Mouse (Mus musculus): ENCODE results near the gene Camkk1.

Camkk1 gene

GRCm38 (mm10) chr11:73018471-73019146, at the start of gene Camkk1:
Gene Camkk1 (plus strand): TSS chr11:73019008.
- DNase-seq (ENCODE audit: low spot score in 2 of 2), result peak; percentile 86 to 90

GRCm38 (mm10) chr11:72974995-72975503, 43.8 kb upstream of the Camkk1 start:
- no peak for DNase-seq (ENCODE audit: low spot score in 2 of 2)

GRCm38 (mm10) chr11:72982516-72982915, 36.3 kb upstream of the Camkk1 start:
- DNase-seq (ENCODE audit: low spot score in 2 of 2), result no peak

- DNase-seq (ENCODE audit: low spot score in 2 of 2), result no peak
Observed at GRCm38 (mm10) chr11:72983283-72983682, 35.5 kb upstream of the Camkk1 start.

- no peak for DNase-seq (ENCODE audit: low spot score in 2 of 2)
Observed at GRCm38 (mm10) chr11:72986745-72987144, 32.1 kb upstream of the Camkk1 start.

DNA sequence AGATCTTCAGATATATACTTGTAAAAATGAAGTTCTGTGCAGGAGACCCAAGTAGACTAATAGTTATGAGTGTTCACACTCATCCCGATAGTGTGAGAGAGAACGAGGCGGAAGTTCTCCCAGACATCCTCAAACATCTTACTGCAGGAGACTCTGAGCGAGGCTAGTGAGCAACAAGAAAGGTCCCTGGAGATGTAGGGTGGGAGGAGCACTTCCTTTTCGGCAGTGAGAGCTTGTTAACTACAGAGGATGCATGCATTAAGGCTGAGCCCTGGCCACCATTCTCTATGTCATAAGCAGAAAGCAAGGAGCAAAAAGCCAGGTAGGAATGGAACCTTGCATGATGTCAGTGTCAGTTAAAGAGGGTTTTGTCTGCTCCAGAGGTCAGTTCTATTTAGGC, 31.6 kb upstream of the Camkk1 start:
- no peak for DNase-seq (ENCODE audit: low spot score in 2 of 2)

DNA sequence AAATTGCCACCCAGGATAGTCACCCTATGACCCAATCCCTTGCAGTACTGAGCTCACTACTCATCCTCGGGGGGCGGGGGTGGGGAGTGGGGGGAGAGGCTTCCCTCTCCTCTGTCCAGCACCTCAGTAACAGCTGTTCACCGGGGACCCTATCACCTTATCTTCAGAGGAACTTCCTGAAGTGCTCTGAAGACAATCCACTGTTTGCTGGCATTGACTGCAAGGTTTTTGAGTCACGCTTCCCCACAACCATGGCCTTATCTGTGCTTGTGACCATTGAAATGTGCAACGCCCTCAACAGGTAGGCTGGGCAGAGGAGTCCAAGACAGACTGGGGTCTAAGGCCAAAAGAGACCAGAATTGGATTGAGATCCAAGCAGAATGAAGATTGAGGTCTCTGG, 31.0 kb upstream of the Camkk1 start:
- no peak for DNase-seq (ENCODE audit: low spot score in 2 of 2)

DNA sequence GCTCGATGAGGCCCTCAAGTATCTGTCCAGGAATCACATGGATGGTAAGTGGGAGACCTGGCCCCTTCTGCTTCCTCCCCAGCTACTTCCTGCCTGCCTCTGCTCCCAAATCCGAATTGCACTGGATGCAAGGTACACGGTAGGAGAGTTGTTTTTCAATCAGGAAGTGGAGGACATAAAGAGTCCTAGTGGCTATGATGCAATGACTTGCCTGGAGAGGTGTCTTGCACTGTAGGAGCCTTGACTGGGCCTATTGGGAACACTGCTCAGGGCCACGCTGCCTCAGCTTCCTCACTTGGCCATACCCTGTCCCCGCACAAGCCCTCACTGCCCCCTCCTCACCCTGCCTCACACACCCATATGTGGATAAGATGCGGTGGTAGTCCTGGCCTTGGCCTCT, 29.8 kb upstream of the Camkk1 start:
- DNase-seq (ENCODE audit: low spot score in 2 of 2), result no peak

GRCm38 (mm10) chr11:72990688-72991087, 28.1 kb upstream of the Camkk1 start:
- no peak for DNase-seq (ENCODE audit: low spot score in 2 of 2)

DNA sequence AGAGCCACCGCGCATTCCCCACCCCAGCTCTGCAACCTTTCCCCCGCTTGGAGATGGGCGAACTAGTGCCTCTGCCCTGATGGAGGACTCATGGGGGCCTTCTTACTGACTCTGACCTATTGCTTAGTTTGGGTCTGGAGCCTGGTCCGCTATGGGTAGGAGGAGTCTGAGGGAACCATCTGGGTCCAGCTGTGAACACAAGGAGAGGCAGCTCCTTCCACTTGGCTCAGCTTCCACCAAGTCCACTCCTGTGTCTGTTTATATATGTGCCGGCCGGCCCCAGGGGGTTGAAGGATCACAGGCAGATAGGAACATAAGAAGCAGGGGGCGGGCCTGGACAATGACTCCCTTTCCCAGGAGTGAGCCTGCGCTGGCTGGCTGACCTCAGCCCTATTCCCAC, 26.8 kb upstream of the Camkk1 start:
- no peak for DNase-seq (ENCODE audit: low spot score in 2 of 2)

GRCm38 (mm10) chr11:72996346-72996745, 22.5 kb upstream of the Camkk1 start:
- DNase-seq (ENCODE audit: low spot score in 2 of 2), result no peak

- DNase-seq (ENCODE audit: low spot score in 2 of 2), result no peak
Observed at GRCm38 (mm10) chr11:72996781-72997180, 22.0 kb upstream of the Camkk1 start.

- no peak for DNase-seq (ENCODE audit: low spot score in 2 of 2)
Observed at GRCm38 (mm10) chr11:72997529-72998326, 21.1 kb upstream of the Camkk1 start.

DNA sequence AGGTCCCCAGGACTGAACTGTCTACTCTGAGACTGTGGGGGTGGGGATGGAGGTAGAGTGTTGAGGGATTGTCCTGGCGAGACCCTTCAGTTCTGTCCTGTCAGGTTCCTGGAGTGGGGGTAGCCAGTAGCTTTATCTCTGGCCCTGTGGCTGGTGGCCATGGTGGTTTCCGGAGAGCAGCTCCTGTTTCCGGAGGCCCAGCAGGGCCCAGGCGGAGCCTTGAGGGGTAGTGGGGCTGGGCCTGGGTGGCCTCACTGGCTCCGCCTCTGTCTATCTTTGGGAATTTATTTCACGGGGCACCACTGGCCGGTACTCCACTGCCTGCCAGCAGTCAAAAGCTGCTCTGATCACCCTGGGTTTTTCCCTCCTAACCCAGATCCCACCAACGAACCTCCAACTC, 20.0 kb upstream of the Camkk1 start, which contains the start of gene P2rx1:
P2rx1 (plus strand) TSS at position 333 of the 400 bp plus-strand sequence.
- no peak for DNase-seq (ENCODE audit: low spot score in 2 of 2)

GRCm38 (mm10) chr11:73001029-73001428, 17.8 kb upstream of the Camkk1 start:
- peak in 1 of 2 experiments; percentile 73 for DNase-seq (ENCODE audit: low spot score in 2 of 2)

- no peak for DNase-seq (ENCODE audit: low spot score in 2 of 2)
Observed at GRCm38 (mm10) chr11:73006377-73006776, 12.4 kb upstream of the Camkk1 start.

DNA sequence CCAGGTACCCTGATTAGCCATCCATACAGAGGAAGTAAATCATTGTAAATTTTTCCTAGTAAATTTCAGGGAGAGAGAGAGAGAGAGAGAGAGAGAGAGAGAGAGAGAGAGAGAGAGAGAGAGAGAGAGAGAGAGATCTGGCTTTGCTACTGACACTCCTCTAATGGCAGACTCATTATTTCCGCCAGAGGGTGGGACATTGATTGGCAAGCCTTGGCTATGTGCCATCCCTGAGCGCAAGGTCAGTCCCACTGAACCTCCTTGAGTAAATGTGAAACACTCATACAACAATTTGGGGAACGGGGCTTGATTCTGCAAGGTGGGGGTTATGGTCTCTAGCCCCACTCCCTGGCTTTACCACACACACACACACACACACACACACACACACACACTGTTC, 11.7 kb upstream of the Camkk1 start:
- DNase-seq (ENCODE audit: low spot score in 2 of 2), result no peak

DNA sequence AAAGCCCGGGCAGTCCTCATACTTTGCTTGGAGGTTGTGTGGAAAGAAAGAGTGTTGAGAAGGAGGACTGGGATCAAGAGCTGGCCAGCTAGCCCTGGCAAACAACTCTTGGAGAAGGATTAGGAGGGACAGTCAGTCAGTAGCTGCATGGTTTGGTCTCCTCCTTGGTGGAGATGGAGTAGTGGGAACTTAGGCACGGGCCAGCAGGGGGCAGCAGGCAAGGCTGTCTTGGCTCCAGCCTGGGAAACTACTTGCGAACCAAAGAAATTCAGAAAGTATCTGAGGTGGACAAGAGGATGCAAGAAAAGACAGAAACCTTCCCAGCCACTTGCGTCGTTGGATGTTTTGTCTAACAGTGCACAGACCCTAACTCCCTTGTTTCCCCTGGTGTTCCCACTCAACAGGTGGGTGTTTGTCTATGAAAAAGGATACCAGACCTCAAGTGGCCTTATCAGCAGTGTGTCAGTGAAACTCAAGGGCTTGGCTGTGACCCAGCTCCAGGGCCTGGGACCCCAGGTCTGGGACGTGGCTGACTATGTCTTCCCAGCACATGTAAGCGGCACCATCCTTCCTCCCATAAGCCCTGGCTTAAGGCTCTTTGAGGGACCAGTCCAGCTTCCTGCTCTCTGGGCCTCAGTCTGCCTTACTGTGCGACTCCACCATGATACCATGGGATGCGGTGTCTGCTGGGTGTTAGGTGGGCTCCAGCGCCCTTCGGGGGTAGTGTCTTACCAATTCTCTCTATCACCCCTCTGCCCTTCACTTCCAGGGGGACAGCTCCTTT, 10.9 kb upstream of the Camkk1 start:
- no peak for DNase-seq (ENCODE audit: low spot score in 2 of 2)

GRCm38 (mm10) chr11:73008826-73009225, 10.0 kb upstream of the Camkk1 start:
- no peak for DNase-seq (ENCODE audit: low spot score in 2 of 2)

DNA sequence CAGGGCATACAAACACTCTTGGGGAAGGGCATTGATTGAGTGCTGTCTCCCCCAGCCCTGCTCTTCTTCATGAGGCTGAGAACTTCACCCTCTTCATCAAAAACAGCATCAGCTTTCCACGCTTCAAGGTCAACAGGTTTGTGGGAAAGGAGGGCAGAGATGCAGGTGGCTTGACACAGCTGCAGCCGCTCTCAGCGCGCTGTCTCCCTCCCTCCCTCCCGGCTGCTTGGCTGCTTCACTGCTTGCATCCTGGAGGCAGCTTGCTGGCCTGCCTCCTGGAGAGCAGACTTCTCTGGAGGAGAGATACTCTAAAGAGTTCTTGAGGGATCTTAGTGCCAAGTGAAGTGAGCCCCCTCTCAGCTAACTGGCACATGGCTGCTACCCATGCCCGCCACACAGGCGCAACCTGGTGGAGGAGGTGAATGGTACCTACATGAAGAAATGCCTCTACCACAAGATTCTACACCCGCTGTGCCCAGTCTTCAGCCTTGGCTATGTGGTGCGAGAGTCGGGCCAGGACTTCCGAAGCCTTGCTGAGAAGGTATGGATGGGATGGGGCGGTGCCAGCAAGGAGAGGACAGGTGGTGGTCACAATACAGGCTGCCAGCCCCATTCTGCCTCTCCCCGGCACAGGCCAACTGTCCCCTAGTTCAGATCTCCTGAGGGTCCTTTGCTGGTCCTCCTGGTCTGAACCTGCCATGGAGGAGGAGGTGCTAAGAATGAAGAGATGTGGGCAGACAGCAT, 9.1 kb upstream of the Camkk1 start:
- no peak for DNase-seq (ENCODE audit: low spot score in 2 of 2)

- no peak for DNase-seq (ENCODE audit: low spot score in 2 of 2)
Observed at GRCm38 (mm10) chr11:73013981-73014380, 4.8 kb upstream of the Camkk1 start.
